Mouse (Mus musculus): ENCODE results near the gene Sc5d. TPM values are rescaled to one million over a fixed set of nuclear protein-coding genes. Genes with fewer than 3 reads are reported as not detected.
A peak's percentile ranks its signal among the peaks of the same experiment; 100 is the strongest.

The Sc5d gene
- polyA plus RNA-seq, 1 experiment from 2014 or later, result 79.0 TPM

- 91% methylated on average over 1 of the region's 1 CpGs for WGBS
- no peak for ATAC-seq (ENCODE audit: low FRiP score)
- Histone ChIP-seq H3K9ac (replicated peaks) (no peak overlapping the region), H3K4me3 (replicated peaks) (no peak overlapping the region), H3K4me1 (peaks cover 7% of the 10 kb centered on the region), H3K9me3 (replicated peaks) (no peaks in the 10 kb centered on the region), H3K27me3 (replicated peaks) (no peaks in the 10 kb centered on the region), H3K4me2 (no peak overlapping the region), H3K27ac (replicated peaks) (no peak overlapping the region), H3K36me3 (no peaks in the 10 kb centered on the region)
These were observed 49.9 kb downstream of the Sc5d start for GRCm38 (mm10) chr9:42214116-42214515.

GRCm38 (mm10) chr9:42213142-42213541 lies 50.9 kb downstream of the Sc5d start:
- no peak overlapping the region for H3K4me2 ChIP-seq
- ATAC-seq (ENCODE audit: low FRiP score), result no peak
- no peaks in the 10 kb centered on the region for H3K36me3 ChIP-seq
- H3K9ac ChIP-seq (replicated peaks), result no peak overlapping the region
- no peaks in the 10 kb centered on the region for H3K27me3 ChIP-seq (replicated peaks)
- peaks cover 2% of the 10 kb centered on the region; the same call in 1 of the 2 replicates for H3K4me1 ChIP-seq
- no peak overlapping the region for H3K4me3 ChIP-seq (replicated peaks)
- no peaks in the 10 kb centered on the region for H3K9me3 ChIP-seq (replicated peaks)
- WGBS, result 91% methylated on average over 1 of the region's 1 CpGs
- no peak overlapping the region for H3K27ac ChIP-seq (replicated peaks)

- no peak overlapping the region for H3K9ac ChIP-seq (replicated peaks)
- H3K27ac ChIP-seq (replicated peaks), result no peak overlapping the region
- H3K4me2 ChIP-seq, result no peak overlapping the region
- H3K4me3 ChIP-seq (replicated peaks), result no peak overlapping the region
- ATAC-seq (ENCODE audit: low FRiP score), result no peak
- peaks cover 20% of the 10 kb centered on the region for H3K4me1 ChIP-seq
- H3K27me3 ChIP-seq (replicated peaks), result no peaks in the 10 kb centered on the region
- 90% methylated on average over 6 of the region's 6 CpGs for WGBS
- no peaks in the 10 kb centered on the region for H3K36me3 ChIP-seq
- H3K9me3 ChIP-seq (replicated peaks), result no peaks in the 10 kb centered on the region
These were observed 54.4 kb downstream of the Sc5d start for GRCm38 (mm10) chr9:42209666-42210065.

GRCm38 (mm10) chr9:42208463-42208862 lies 55.6 kb downstream of the Sc5d start:
- no peak for ATAC-seq (ENCODE audit: low FRiP score)
- no peak overlapping the region for H3K9ac ChIP-seq (replicated peaks)
- 37% methylated on average over 5 of the region's 5 CpGs for WGBS
- no peak overlapping the region for H3K4me3 ChIP-seq (replicated peaks)
- H3K4me1 ChIP-seq, result peaks cover 20% of the 10 kb centered on the region
- H3K4me2 ChIP-seq, result no peak overlapping the region
- no peak overlapping the region for H3K27ac ChIP-seq (replicated peaks)
- H3K27me3 ChIP-seq (replicated peaks), result no peaks in the 10 kb centered on the region
- H3K36me3 ChIP-seq, result no peaks in the 10 kb centered on the region
- no peaks in the 10 kb centered on the region for H3K9me3 ChIP-seq (replicated peaks)

- Histone ChIP-seq H3K4me2 (no peak overlapping the region), H3K36me3 (no peaks in the 10 kb centered on the region), H3K9me3 (replicated peaks) (no peaks in the 10 kb centered on the region), H3K4me1 (peaks cover 20% of the 10 kb centered on the region), H3K4me3 (replicated peaks) (no peak overlapping the region), H3K27ac (replicated peaks) (peak overlapping the region; percentile 70), H3K27me3 (replicated peaks) (no peaks in the 10 kb centered on the region), H3K9ac (replicated peaks) (peak overlapping the region; percentile 29; the same call in 1 of the 2 replicates)
- WGBS, result 67% methylated on average over 1 of the region's 1 CpGs
- ATAC-seq (ENCODE audit: low FRiP score), result peak; percentile 73; the same call in 1 of the 2 replicates
These were observed 57.3 kb downstream of the Sc5d start for GRCm38 (mm10) chr9:42206750-42207149.

GRCm38 (mm10) chr9:42202271-42202670 lies 61.8 kb downstream of the Sc5d start:
- no peaks in the 10 kb centered on the region for H3K27me3 ChIP-seq (replicated peaks)
- H3K4me1 ChIP-seq, result peaks cover 15% of the 10 kb centered on the region
- no peak overlapping the region for H3K27ac ChIP-seq (replicated peaks)
- ATAC-seq (ENCODE audit: low FRiP score), result no peak
- no peaks in the 10 kb centered on the region for H3K9me3 ChIP-seq (replicated peaks)
- no peak overlapping the region for H3K4me2 ChIP-seq
- 86% methylated on average over 5 of the region's 5 CpGs for WGBS
- H3K9ac ChIP-seq (replicated peaks), result no peak overlapping the region
- no peaks in the 10 kb centered on the region for H3K36me3 ChIP-seq
- no peak overlapping the region for H3K4me3 ChIP-seq (replicated peaks)

Other genes with a start within 250 kb of the Sc5d start
- gene Sorl1, start 140.0 kb downstream of the Sc5d start, polyA plus RNA-seq (2015; fragmentation: Nextera tagmentation; extraction: Ambion mirVana), result 12.6 and 13.3 TPM in 2 replicates
- 0.42 and 0.68 TPM in 2 replicates for gene Tecta, start 135.7 kb upstream of the Sc5d start, polyA plus RNA-seq (2015; fragmentation: Nextera tagmentation; extraction: Ambion mirVana)
- gene Tbcel, start 243.6 kb upstream of the Sc5d start, polyA plus RNA-seq (2015; fragmentation: Nextera tagmentation; extraction: Ambion mirVana), result 3.9 and 4.0 TPM in 2 replicates